Mouse (Mus musculus): Measurements from ENCODE around the gene Vangl2. TPM values are rescaled to one million over a fixed set of nuclear protein-coding genes. Genes with fewer than 3 reads are reported as not detected.

The Vangl2 gene
- polyA plus RNA-seq, 1 experiment, result 7.5 TPM

GRCm38 (mm10) chr1:172019863-172020521 lies 8.3 kb downstream of the Vangl2 start:
- H3K4me3 ChIP-seq (ENCODE audit: insufficient read depth, low read length), result no peak overlapping the region
- H3K27ac ChIP-seq (ENCODE audit: insufficient read depth, low read length), result no peak overlapping the region
- TF ChIP-seq POLR2A (IDR thresholded peaks at IDR 0.05; ENCODE audit: extremely low read depth, insufficient read depth, low read length) (no peak), CTCF (IDR thresholded peaks at IDR 0.05; ENCODE audit: extremely low read depth, insufficient read depth, low read length) (no peak)
- peaks cover 14% of the 10 kb centered on the region for H3K4me1 ChIP-seq (ENCODE audit: control insufficient read depth, insufficient read depth, low read length)

GRCm38 (mm10) chr1:172019339-172019738 lies 8.9 kb downstream of the Vangl2 start:
- Histone ChIP-seq H3K27ac (ENCODE audit: insufficient read depth, low read length) (no peak overlapping the region), H3K4me1 (ENCODE audit: control insufficient read depth, insufficient read depth, low read length) (peaks cover 15% of the 10 kb centered on the region)
- TF ChIP-seq CTCF (IDR thresholded peaks at IDR 0.05; ENCODE audit: extremely low read depth, insufficient read depth, low read length), result no peak
- no peak for TF ChIP-seq POLR2A (IDR thresholded peaks at IDR 0.05; ENCODE audit: extremely low read depth, insufficient read depth, low read length)

GRCm38 (mm10) chr1:172018336-172019311 lies 9.6 kb downstream of the Vangl2 start:
- H3K4me1 ChIP-seq (ENCODE audit: control insufficient read depth, insufficient read depth, low read length), result peaks cover 15% of the 10 kb centered on the region
- H3K27ac ChIP-seq (ENCODE audit: insufficient read depth, low read length), result no peak overlapping the region

More at GRCm38 (mm10) chr1:172019339-172019738, 8.9 kb downstream of the Vangl2 start:
- H3K4me3 ChIP-seq (ENCODE audit: insufficient read depth, low read length), result no peak overlapping the region

GRCm38 (mm10) chr1:172017517-172018070 lies 10.7 kb downstream of the Vangl2 start:
- Histone ChIP-seq H3K4me1 (ENCODE audit: control insufficient read depth, insufficient read depth, low read length) (peaks cover 15% of the 10 kb centered on the region), H3K4me3 (ENCODE audit: insufficient read depth, low read length) (no peak overlapping the region), H3K27ac (ENCODE audit: insufficient read depth, low read length) (no peak overlapping the region)
- TF ChIP-seq CTCF (IDR thresholded peaks at IDR 0.05; ENCODE audit: extremely low read depth, insufficient read depth, low read length), result no peak
- no peak for TF ChIP-seq POLR2A (IDR thresholded peaks at IDR 0.05; ENCODE audit: extremely low read depth, insufficient read depth, low read length)

More at GRCm38 (mm10) chr1:172018336-172019311, 9.6 kb downstream of the Vangl2 start:
- H3K4me3 ChIP-seq (ENCODE audit: insufficient read depth, low read length), result no peak overlapping the region
- no peak for TF ChIP-seq POLR2A (IDR thresholded peaks at IDR 0.05; ENCODE audit: extremely low read depth, insufficient read depth, low read length)

- H3K4me3 ChIP-seq (ENCODE audit: insufficient read depth, low read length), result no peak overlapping the region
- H3K4me1 ChIP-seq (ENCODE audit: control insufficient read depth, insufficient read depth, low read length), result peaks cover 15% of the 10 kb centered on the region
- TF ChIP-seq CTCF (IDR thresholded peaks at IDR 0.05; ENCODE audit: extremely low read depth, insufficient read depth, low read length) (no peak), POLR2A (IDR thresholded peaks at IDR 0.05; ENCODE audit: extremely low read depth, insufficient read depth, low read length) (no peak)
- no peak overlapping the region for H3K27ac ChIP-seq (ENCODE audit: insufficient read depth, low read length)
Measured at GRCm38 (mm10) chr1:172016660-172017516, 11.4 kb downstream of the Vangl2 start.

GRCm38 (mm10) chr1:172016031-172016430 lies 12.2 kb downstream of the Vangl2 start:
- Histone ChIP-seq H3K27ac (ENCODE audit: insufficient read depth, low read length) (no peak overlapping the region), H3K4me3 (ENCODE audit: insufficient read depth, low read length) (no peak overlapping the region), H3K4me1 (ENCODE audit: control insufficient read depth, insufficient read depth, low read length) (peaks cover 15% of the 10 kb centered on the region)
- no peak for TF ChIP-seq CTCF (IDR thresholded peaks at IDR 0.05; ENCODE audit: extremely low read depth, insufficient read depth, low read length)

- Histone ChIP-seq H3K4me1 (ENCODE audit: control insufficient read depth, insufficient read depth, low read length) (peaks cover 15% of the 10 kb centered on the region), H3K4me3 (ENCODE audit: insufficient read depth, low read length) (no peak overlapping the region), H3K27ac (ENCODE audit: insufficient read depth, low read length) (no peak overlapping the region)
- TF ChIP-seq CTCF (IDR thresholded peaks at IDR 0.05; ENCODE audit: extremely low read depth, insufficient read depth, low read length), result no peak
- TF ChIP-seq POLR2A (IDR thresholded peaks at IDR 0.05; ENCODE audit: extremely low read depth, insufficient read depth, low read length), result no peak
Measured at GRCm38 (mm10) chr1:172015312-172015939, 12.8 kb downstream of the Vangl2 start.

GRCm38 (mm10) chr1:172014771-172015170 lies 13.5 kb downstream of the Vangl2 start:
- H3K27ac ChIP-seq (ENCODE audit: insufficient read depth, low read length), result no peak overlapping the region

More at GRCm38 (mm10) chr1:172014771-172015170, 13.5 kb downstream of the Vangl2 start:
- TF ChIP-seq POLR2A (IDR thresholded peaks at IDR 0.05; ENCODE audit: extremely low read depth, insufficient read depth, low read length) (no peak), CTCF (IDR thresholded peaks at IDR 0.05; ENCODE audit: extremely low read depth, insufficient read depth, low read length) (no peak)
- Histone ChIP-seq H3K4me3 (ENCODE audit: insufficient read depth, low read length) (no peak overlapping the region), H3K4me1 (ENCODE audit: control insufficient read depth, insufficient read depth, low read length) (peaks cover 12% of the 10 kb centered on the region)

Measured in cortical plate, adult 2 months (tissue).